Mouse (Mus musculus): ENCODE data around the gene B020004J07Rik. TPM values are rescaled to one million over a fixed set of nuclear protein-coding genes. Genes with fewer than 3 reads are reported as not detected.

The B020004J07Rik gene
- polyA plus RNA-seq, 1 experiment from 2014 or later = not detected

Other genes with a start within 250 kb of the B020004J07Rik start
- 88.0 and 102 TPM in 2 replicates for gene Leprot, start 196.3 kb downstream of the B020004J07Rik start, polyA plus RNA-seq (2014; fragmentation: Nextera tagmentation; extraction: Ambion mirVana)
- 0.13 and 3.7 TPM in 2 replicates for gene Lepr, start 126.6 kb downstream of the B020004J07Rik start, polyA plus RNA-seq (2014; fragmentation: Nextera tagmentation; extraction: Ambion mirVana)
- not detected in 2 replicates for gene C130073F10Rik, start 49.8 kb upstream of the B020004J07Rik start, polyA plus RNA-seq (2014; fragmentation: Nextera tagmentation; extraction: Ambion mirVana)
- not detected in 2 replicates for gene Gm12800, start 65.1 kb upstream of the B020004J07Rik start, polyA plus RNA-seq (2014; fragmentation: Nextera tagmentation; extraction: Ambion mirVana)
- not detected in 2 replicates for gene Gm12794, start 96.4 kb upstream of the B020004J07Rik start, polyA plus RNA-seq (2014; fragmentation: Nextera tagmentation; extraction: Ambion mirVana)
- not detected in 2 replicates for gene Gm12790, start 137.0 kb upstream of the B020004J07Rik start, polyA plus RNA-seq (2014; fragmentation: Nextera tagmentation; extraction: Ambion mirVana)
- gene Gm12789, start 142.6 kb upstream of the B020004J07Rik start, polyA plus RNA-seq (2014; fragmentation: Nextera tagmentation; extraction: Ambion mirVana) = not detected in 2 replicates
- gene Pde4b, start 243.5 kb upstream of the B020004J07Rik start, polyA plus RNA-seq (2014; fragmentation: Nextera tagmentation; extraction: Ambion mirVana) = 49.4 and 49.8 TPM in 2 replicates